Mouse (Mus musculus) MEL (cell line): ENCODE results near the gene Olfr1425. TPM values are rescaled to one million over a fixed set of nuclear protein-coding genes. Genes with fewer than 3 reads are reported as not detected.
"Not testable (repeated sequence)": the region's sequence is repeated elsewhere in the genome, so short reads cannot be mapped to it uniquely, and the experiment has no call there.

ENCODE experiments used
- DNase-seq: peaks from one replicate; pipeline ENCODE4 v3.0.0; 2011; ENCODE audit warnings: low read depth, low spot score
- H3K27ac ChIP-seq: 2 replicates; pipeline ENCODE4 v1.5.1; 2012; ENCODE audit warnings: low read depth, mild to moderate bottlenecking, control low read depth, low read length, moderate library complexity; ENCODE audit not compliant: control insufficient read depth
- H3K27me3 ChIP-seq, 2 experiments: fragments of 150-350 bp in 1 of 2; sonication (generic) in 1 of 2; 2 replicates each; pipeline ENCODE4 v1.6.1; 2012; ENCODE audit warnings: low read length in 2 of 2, mild to moderate bottlenecking in 2 of 2, improper control_type of control experiment in 1 of 2, moderate library complexity in 1 of 2; ENCODE audit not compliant: insufficient read depth in 2 of 2, control insufficient read depth in 1 of 2
- H3K36me3 ChIP-seq, 2 experiments: 2 replicates each; pipeline ENCODE4 v1.6.1; 2012 to 2014; ENCODE audit warnings: low read length in 2 of 2, improper control_type of control experiment in 1 of 2, inconsistent platforms in 1 of 2, mild to moderate bottlenecking in 1 of 2; ENCODE audit not compliant: insufficient read depth in 2 of 2, control insufficient read depth in 1 of 2
- H3K4me1 ChIP-seq, 2 experiments: fragments of 150-350 bp in 1 of 2; sonication (generic) in 1 of 2; 2 replicates each; pipeline ENCODE4 v1.6.1; 2012; ENCODE audit warnings: low read length in 2 of 2, improper control_type of control experiment in 1 of 2, mild to moderate bottlenecking in 1 of 2; ENCODE audit not compliant: insufficient read depth in 2 of 2, control insufficient read depth in 1 of 2
- H3K4me3 ChIP-seq, 2 experiments: fragments of 150-350 bp in 1 of 2; sonication (generic) in 1 of 2; 2 replicates each; pipeline ENCODE4 v1.5.1; 2012; ENCODE audit warnings: low read depth in 2 of 2, low read length in 2 of 2, mild to moderate bottlenecking in 2 of 2, moderate library complexity in 2 of 2, control low read depth in 1 of 2, improper control_type of control experiment in 1 of 2; ENCODE audit not compliant: control insufficient read depth in 1 of 2, insufficient read depth in 1 of 2
- H3K79me2 ChIP-seq: 2 replicates; pipeline ENCODE4 v1.6.1; 2012; ENCODE audit warnings: mild to moderate bottlenecking, low read length, moderate library complexity; ENCODE audit not compliant: control insufficient read depth, poor library complexity, insufficient read depth
- H3K9ac ChIP-seq: 2 replicates; pipeline ENCODE4 v1.6.1; 2012; ENCODE audit warnings: low read depth, mild to moderate bottlenecking, control low read depth, low read length, moderate library complexity; ENCODE audit not compliant: control insufficient read depth, poor library complexity, severe bottlenecking
- H3K9me3 ChIP-seq: fragments of 150-350 bp; sonication (generic); replicated peaks from 2 replicates; pipeline ENCODE4 v1.6.1; 2012; ENCODE audit warnings: mild to moderate bottlenecking, low read length, improper control_type of control experiment, moderate library complexity; ENCODE audit not compliant: insufficient read depth
- CTCF ChIP-seq, 3 experiments: IDR thresholded peaks in 2 of 3; conservative IDR thresholded peaks in 1 of 3; 2 replicates each; pipeline ENCODE4 v1.5.1; 2011 to 2012; ENCODE audit warnings: low read length in 3 of 3, low read depth in 2 of 3, mild to moderate bottlenecking in 2 of 3, improper control_type of control experiment in 1 of 3, inconsistent platforms in 1 of 3, mixed read lengths in 1 of 3, moderate library complexity in 1 of 3; ENCODE audit not compliant: control insufficient read depth in 1 of 3, insufficient read depth in 1 of 3, poor library complexity in 1 of 3, severe bottlenecking in 1 of 3
- ELF1 ChIP-seq: IDR thresholded peaks from 2 replicates; pipeline ENCODE4 v1.6.1; 2014; ENCODE audit warnings: low read depth, mild to moderate bottlenecking, inconsistent platforms, low read length, improper control_type of control experiment, moderate library complexity
- ETS1 ChIP-seq: IDR thresholded peaks from 2 replicates; pipeline ENCODE4 v1.6.1; 2012; ENCODE audit warnings: low read depth, mild to moderate bottlenecking, inconsistent platforms, low read length, improper control_type of control experiment, moderate library complexity
- GABPA ChIP-seq: IDR thresholded peaks from 2 replicates; pipeline ENCODE4 v1.6.1; 2012; ENCODE audit warnings: low read depth, mild to moderate bottlenecking, inconsistent platforms, low read length, improper control_type of control experiment, moderate library complexity
- GATA1 ChIP-seq: IDR thresholded peaks from 2 replicates; pipeline ENCODE4 v1.6.1; 2011; ENCODE audit warnings: low read depth, low read length, improper control_type of control experiment
- JUND ChIP-seq: IDR thresholded peaks from 2 replicates; pipeline ENCODE4 v1.6.1; 2011; ENCODE audit warnings: low read depth, mild to moderate bottlenecking, improper control_type of control experiment, low read length
- KAT2A ChIP-seq: conservative IDR thresholded peaks from 2 replicates; pipeline ENCODE4 v1.6.1; 2012; ENCODE audit warnings: low read depth, low read length, improper control_type of control experiment, inconsistent platforms
- MAFK ChIP-seq: IDR thresholded peaks from 2 replicates; pipeline ENCODE4 v1.6.1; 2011; ENCODE audit warnings: low read depth, mild to moderate bottlenecking, low read length, improper control_type of control experiment, borderline replicate concordance
- MAX ChIP-seq: IDR thresholded peaks from 2 replicates; pipeline ENCODE4 v1.6.1; 2011; ENCODE audit warnings: low read length, improper control_type of control experiment
- MAZ ChIP-seq: IDR thresholded peaks from 2 replicates; pipeline ENCODE4 v1.6.1; 2012; ENCODE audit warnings: low read depth, mild to moderate bottlenecking, inconsistent platforms, low read length, improper control_type of control experiment
- MEF2A ChIP-seq: IDR thresholded peaks from 2 replicates; pipeline ENCODE4 v1.6.1; 2014; ENCODE audit warnings: low read depth, mild to moderate bottlenecking, inconsistent platforms, low read length, improper control_type of control experiment; ENCODE audit not compliant: poor library complexity, insufficient replicate concordance, severe bottlenecking; ENCODE audit errors: extremely low read depth
- MYB ChIP-seq: IDR thresholded peaks from 2 replicates; pipeline ENCODE4 v1.6.1; 2011; ENCODE audit warnings: mild to moderate bottlenecking, low read depth, low read length, improper control_type of control experiment
- MYC ChIP-seq: IDR thresholded peaks from 2 replicates; pipeline ENCODE4 v1.6.1; 2011; ENCODE audit warnings: low read depth, mild to moderate bottlenecking, low read length, improper control_type of control experiment, moderate library complexity
- NELFE ChIP-seq: IDR thresholded peaks from 2 replicates; pipeline ENCODE4 v1.6.1; 2011; ENCODE audit warnings: low read depth, low read length, improper control_type of control experiment
- NRF1 ChIP-seq: IDR thresholded peaks from 2 replicates; pipeline ENCODE4 v1.6.1; 2014; ENCODE audit warnings: low read depth, mild to moderate bottlenecking, inconsistent platforms, low read length, improper control_type of control experiment, moderate library complexity; ENCODE audit not compliant: poor library complexity, insufficient read depth, severe bottlenecking
- RCOR1 ChIP-seq: IDR thresholded peaks from 2 replicates; pipeline ENCODE4 v1.6.1; 2012; ENCODE audit warnings: low read depth, mild to moderate bottlenecking, inconsistent platforms, low read length, improper control_type of control experiment
- SIN3A ChIP-seq: IDR thresholded peaks from 2 replicates; pipeline ENCODE4 v1.6.1; 2012; ENCODE audit warnings: low read length, improper control_type of control experiment, inconsistent platforms
- SMC3 ChIP-seq: IDR thresholded peaks from 2 replicates; pipeline ENCODE4 v1.6.1; 2011; ENCODE audit warnings: low read depth, low read length, improper control_type of control experiment
- USF1 ChIP-seq: IDR thresholded peaks from 2 replicates; pipeline ENCODE4 v1.6.1; 2014; ENCODE audit warnings: low read depth, mild to moderate bottlenecking, inconsistent platforms, low read length, improper control_type of control experiment, moderate library complexity
- ZKSCAN1 ChIP-seq: IDR thresholded peaks from 2 replicates; pipeline ENCODE4 v1.6.1; 2012; ENCODE audit warnings: low read depth, mild to moderate bottlenecking, inconsistent platforms, low read length, improper control_type of control experiment, moderate library complexity
- polyA plus RNA-seq, 2 experiments: library from polyadenylated mRNA; stranded (reverse) in 1 of 2; unstranded in 1 of 2; fragments of >175 nt in 1 of 2; fragments of >200 nt in 1 of 2; gene quantifications; 2 replicates each; pipeline versions ENCODE4 v1.2.1 to v1.2.4; 2012; ENCODE audit warnings: low replicate concordance in 2 of 2, low read depth in 1 of 2; ENCODE audit not compliant: insufficient read length in 2 of 2, insufficient read depth in 1 of 2, missing spikeins in 1 of 2
- total RNA-seq: library from RNA; depleted of rRNA; stranded (reverse); fragments of 300-350 nt; gene quantifications from 2 replicates; pipeline ENCODE4 v1.2.3, GENCODE M21; 2012

Gene Olfr1425
- total and polyA plus RNA-seq, 3 experiments: not detected

DNA sequence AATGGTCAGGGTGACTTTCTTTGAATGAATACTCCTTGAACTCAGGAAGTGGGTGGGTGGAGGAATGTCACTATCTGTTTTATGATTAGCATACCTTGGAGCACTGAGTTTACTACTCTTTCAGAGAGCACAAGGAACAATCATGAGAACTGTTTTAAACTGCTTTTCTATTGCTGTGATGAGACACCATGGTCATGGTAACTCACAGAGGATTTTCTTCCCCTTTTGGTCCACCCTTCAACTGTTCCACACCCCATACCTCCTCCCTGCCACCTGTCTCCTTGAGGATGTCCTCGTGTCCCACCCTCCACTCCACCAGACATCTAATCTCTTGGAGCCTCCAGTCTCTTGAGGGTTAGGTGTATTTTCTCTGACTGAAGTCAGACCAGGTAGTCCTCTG, 9.7 kb downstream of the Olfr1425 start:
- not testable (repeated sequence) for H3K4me1 ChIP-seq, DNase-seq, H3K9ac ChIP-seq, H3K79me2 ChIP-seq, H3K27me3 ChIP-seq, H3K27ac ChIP-seq, H3K9me3 ChIP-seq, H3K4me3 ChIP-seq, H3K36me3 ChIP-seq

GRCm38 (mm10) chr19:12062582-12062981, 14.9 kb downstream of the Olfr1425 start, which contains the start of gene Olfr1424:
Gene Olfr1424 (minus strand): TSS chr19:12062682.
- H3K9ac ChIP-seq, H3K27me3 ChIP-seq, H3K27ac ChIP-seq, H3K36me3 ChIP-seq, DNase-seq, H3K79me2 ChIP-seq, H3K4me1 ChIP-seq, H3K9me3 ChIP-seq, H3K4me3 ChIP-seq: not testable (repeated sequence)

GRCm38 (mm10) chr19:12043163-12043562, 34.4 kb downstream of the Olfr1425 start:
- TF ChIP-seq JUND (no peak), CTCF (IDR thresholded peaks at IDR 0.05 in 2 of 3, conservative IDR thresholded peaks at IDR 0.05 in 1 of 3; ENCODE audit: control insufficient read depth in 1 of 3, insufficient read depth in 1 of 3, low read depth in 2 of 3, low read length in 3 of 3, poor library complexity in 1 of 3, severe bottlenecking in 1 of 3) (peak in 2 of 3 experiments; percentile 30 to 56; a peak in 4 of 6 replicates), GATA1 (no peak), GABPA (no peak), ETS1 (no peak), ZKSCAN1 (no peak), KAT2A (no peak), MYC (no peak), ELF1 (no peak)
- no peaks in the 10 kb centered on the region for H3K79me2 ChIP-seq
- no peak overlapping the region for H3K27ac ChIP-seq
- DNase-seq: peak; percentile 26
- no peak overlapping the region for H3K4me3 ChIP-seq
- H3K36me3 ChIP-seq: no peaks in the 10 kb centered on the region
- H3K4me1 ChIP-seq: no peaks in the 10 kb centered on the region
- H3K27me3 ChIP-seq: peaks cover 0 to 2% of the 10 kb centered on the region in 2 experiments
- no peak overlapping the region for H3K9ac ChIP-seq
- H3K9me3 ChIP-seq: no peaks in the 10 kb centered on the region

- peaks cover 0 to 2% of the 10 kb centered on the region in 2 experiments; a peak in 3 of 4 replicates for H3K27me3 ChIP-seq
- no peak within 1 kb of the TSS for H3K4me3 ChIP-seq
- TF ChIP-seq NRF1 (no peak), SIN3A (no peak), MYB (no peak), SMC3 (no peak), RCOR1 (no peak), MAX (no peak), MAFK (no peak), JUND (no peak), MEF2A (no peak), USF1 (no peak), MAZ (no peak), ETS1 (no peak), NELFE (no peak), GABPA (no peak), ZKSCAN1 (no peak)
- no peaks in the 10 kb centered on the region for H3K9me3 ChIP-seq
- no peaks in the 10 kb centered on the region for H3K36me3 ChIP-seq
- no peaks in the 10 kb centered on the region for H3K79me2 ChIP-seq
- no peak within 1 kb of the TSS for H3K9ac ChIP-seq
- no peaks in the 10 kb centered on the region for H3K4me1 ChIP-seq
- no peak within 1 kb of the TSS for H3K27ac ChIP-seq
- DNase-seq: no peak
Observed at GRCm38 (mm10) chr19:12041217-12041616, 36.3 kb downstream of the Olfr1425 start, which contains the start of gene Olfr1423. Gene Olfr1423 (minus strand): TSS chr19:12041317.
